Mouse (Mus musculus) kidney, adult 2 months (tissue): ENCODE measurements around the gene Cdkn1b.

Experiments used
- CTCF ChIP-seq: fragments of 200-500 bp; conservative IDR thresholded peaks from 2 replicates; pipeline ENCODE4 v1.5.1; 2011; ENCODE audit warnings: low read depth, mild to moderate bottlenecking, control low read depth, low read length, moderate library complexity, mixed read lengths; ENCODE audit not compliant: insufficient read depth, insufficient read length
- POLR2A ChIP-seq: fragments of 200-500 bp; IDR thresholded peaks from one replicate; pipeline ENCODE4 v1.6.1; 2011; ENCODE audit warnings: low read depth, low read length, control low read depth

DNA sequence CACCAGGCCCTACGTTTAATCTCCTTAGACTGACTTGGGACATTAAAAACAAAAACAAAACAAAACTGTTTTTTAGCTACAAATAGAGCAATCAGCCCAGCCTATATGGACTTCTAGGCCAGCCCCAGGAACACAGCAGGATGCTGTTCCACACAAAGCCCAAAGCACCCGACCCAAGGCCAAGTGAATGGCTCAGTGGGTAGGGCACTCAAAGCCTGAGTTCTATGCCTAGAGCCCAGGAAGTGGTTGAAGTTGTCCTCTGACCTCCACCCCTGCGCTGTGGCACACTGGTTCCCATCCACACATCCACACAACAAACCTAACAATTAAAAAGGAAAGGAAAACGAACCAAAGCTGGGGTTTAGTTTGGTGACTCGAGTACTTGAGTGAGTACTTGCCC, 41.1 kb downstream of the Cdkn1b start:
- TF ChIP-seq CTCF (no peak), POLR2A (no peak)
